Comparison of ENCODE assay signal across 8 mouse cellular contexts in genomic region chr8:46551029-46551428, GRCm38 (mm10). TPM values are rescaled to one million over a fixed set of nuclear protein-coding genes. Genes with fewer than 3 reads are reported as not detected.
DNase-seq lines count a peak whose midpoint lies in the region; ATAC-seq and TF ChIP-seq lines count a peak whose summit lies in the region.

No protein-coding gene starts in this region.

- no peak overlapping the region for H3K9ac ChIP-seq in heart, adult 2 months (ENCODE audit: low read depth, low read length)
- H3K9ac ChIP-seq in embryonic facial prominence, embryonic 12.5 days, result no peak overlapping the region
- H3K9ac ChIP-seq in hindbrain, postnatal 0 days (replicated peaks; ENCODE audit: low read length), result peak overlapping the region; percentile 59; the same call in 1 of the 2 replicates
- H3K9ac ChIP-seq in midbrain, embryonic 16.5 days (ENCODE audit: low read depth, low read length), result no peak overlapping the region

- H3K27ac ChIP-seq in heart, adult 2 months, result peak overlapping the region; percentile 88
- no peak overlapping the region for H3K27ac ChIP-seq in embryonic facial prominence, embryonic 12.5 days
- H3K27ac ChIP-seq in hindbrain, postnatal 0 days, result no peak overlapping the region; the same call in 1 of the 2 replicates
- H3K27ac ChIP-seq in midbrain, embryonic 16.5 days (ENCODE audit: low read length), result no peak overlapping the region

- peak overlapping the region; percentile 56 for H3K4me3 ChIP-seq in heart, adult 2 months
- peak overlapping the region; percentile 71 for H3K4me3 ChIP-seq in embryonic facial prominence, embryonic 12.5 days
- peak overlapping the region; percentile 75 for H3K4me3 ChIP-seq in hindbrain, postnatal 0 days (ENCODE audit: low read length)
- peak overlapping the region; percentile 76 for H3K4me3 ChIP-seq in midbrain, embryonic 16.5 days (ENCODE audit: low read depth, low read length)

- no peaks in the 10 kb centered on the region for H3K79me2 ChIP-seq in heart, adult 2 months (replicated peaks; ENCODE audit: control insufficient read depth, insufficient read depth, low read length)

- no peak for TF ChIP-seq EP300 in heart, adult 2 months (IDR thresholded peaks at IDR 0.05; ENCODE audit: insufficient read depth, low read depth, low read length)

- WGBS in heart, adult 2 months, result 27% methylated on average over 4 of the region's 4 CpGs
- WGBS in embryonic facial prominence, embryonic 12.5 days, result 44% methylated on average over 4 of the region's 4 CpGs
- 53% methylated on average over 4 of the region's 4 CpGs for WGBS in hindbrain, postnatal 0 days
- WGBS in midbrain, embryonic 16.5 days, result 54% methylated on average over 4 of the region's 4 CpGs

- no peaks in the 10 kb centered on the region for H3K27me3 ChIP-seq in heart, adult 2 months (ENCODE audit: control insufficient read depth, insufficient read depth, low read length)
- H3K27me3 ChIP-seq in embryonic facial prominence, embryonic 12.5 days, result no peaks in the 10 kb centered on the region
- H3K27me3 ChIP-seq in hindbrain, postnatal 0 days (ENCODE audit: insufficient read depth, low read length), result no peaks in the 10 kb centered on the region
- no peaks in the 10 kb centered on the region for H3K27me3 ChIP-seq in midbrain, embryonic 16.5 days (ENCODE audit: control insufficient read depth, insufficient read depth, low read depth, low read length)

- TF ChIP-seq POLR2A in heart, adult 2 months (IDR thresholded peaks at IDR 0.05; ENCODE audit: insufficient read depth, low read depth, low read length), result no peak

- H3K9me3 ChIP-seq in embryonic facial prominence, embryonic 12.5 days, result no peaks in the 10 kb centered on the region
- no peaks in the 10 kb centered on the region for H3K9me3 ChIP-seq in hindbrain, postnatal 0 days (ENCODE audit: low read length)
- H3K9me3 ChIP-seq in midbrain, embryonic 16.5 days (replicated peaks; ENCODE audit: control insufficient read depth, low read length, poor library complexity, severe bottlenecking), result no peaks in the 10 kb centered on the region

- H3K36me3 ChIP-seq in heart, adult 2 months (ENCODE audit: control insufficient read depth, insufficient read depth, low read length), result no peaks in the 10 kb centered on the region
- H3K36me3 ChIP-seq in embryonic facial prominence, embryonic 12.5 days, result 0 out of 2 replicates have a peak, but pooled peaks cover under 1% of the 10 kb centered on the region
- H3K36me3 ChIP-seq in hindbrain, postnatal 0 days (ENCODE audit: insufficient read depth, low read length), result no peaks in the 10 kb centered on the region
- H3K36me3 ChIP-seq in midbrain, embryonic 16.5 days (ENCODE audit: control insufficient read depth, insufficient read depth, low read length), result no peaks in the 10 kb centered on the region

- no peak for ATAC-seq in embryonic facial prominence, embryonic 12.5 days (ENCODE audit: insufficient number of reproducible peaks, insufficient read depth, low FRiP score, low TSS enrichment)
- ATAC-seq in hindbrain, postnatal 0 days, result no peak
- 0 out of 2 replicates have a peak, but pooled peaks have one; percentile 22 for ATAC-seq in midbrain, embryonic 16.5 days

- H3K4me1 ChIP-seq in heart, adult 2 months (ENCODE audit: control insufficient read depth, insufficient read depth, low read length), result peaks cover 1% of the 10 kb centered on the region; the same call in 1 of the 2 replicates
- peaks cover 14% of the 10 kb centered on the region for H3K4me1 ChIP-seq in embryonic facial prominence, embryonic 12.5 days
- H3K4me1 ChIP-seq in hindbrain, postnatal 0 days (ENCODE audit: insufficient read depth, low read length), result 0 out of 2 replicates have a peak, but pooled peaks cover 4% of the 10 kb centered on the region
- peaks cover 10% of the 10 kb centered on the region for H3K4me1 ChIP-seq in midbrain, embryonic 16.5 days (ENCODE audit: control insufficient read depth, insufficient read depth, low read length)

- intact Hi-C loops in heart, adult 2 months (cut with DNase I), result loop anchor here (2.0 to 10.0 kb wide), 2 partner anchors 68 to 394 kb away; no protein-coding TSS in a partner anchor
- intact Hi-C loops in heart, postnatal 25 days (cut with DNase I), result loop anchor here (5.0 to 10.0 kb wide), 3 partner anchors 61 to 576 kb away; partner anchors contain the start of genes 1700029J07Rik and Ufsp2

- no peak for DNase-seq in heart, adult 2 months
- no peak for DNase-seq in heart, postnatal 25 days (ENCODE audit: low spot score)
- DNase-seq in CD4-positive helper T cell, adult 2 months (ENCODE audit: low read depth, low spot score), result peak; percentile 13
- DNase-seq in hindbrain, postnatal 0 days (ENCODE audit: low spot score), result peak; percentile 2
- DNase-seq in left cerebral cortex, adult 18-20 months (ENCODE audit: low spot score in 2 of 2), result no peak
- no peak for DNase-seq in B cell, adult 2 months

- peak overlapping the region; percentile 81 for H3K4me2 ChIP-seq in embryonic facial prominence, embryonic 12.5 days (replicated peaks)
- H3K4me2 ChIP-seq in hindbrain, postnatal 0 days (ENCODE audit: low read depth, low read length), result peak overlapping the region; percentile 65
- H3K4me2 ChIP-seq in midbrain, embryonic 16.5 days (ENCODE audit: low read length), result peak overlapping the region; percentile 52

- no peak for TF ChIP-seq CTCF in heart, adult 2 months (IDR thresholded peaks at IDR 0.05)
- TF ChIP-seq CTCF in hindbrain, postnatal 0 days (IDR thresholded peaks at IDR 0.05; ENCODE audit: low read depth), result no peak

RNA-seq across cellular contexts. Expression of gene Cenpu, which starts 0.8 kb away (rescaled TPM):
- total RNA-seq in heart, adult 2 months (2021), result under 1 TPM; 0.30 to 0.73 TPM
- polyA plus RNA-seq in heart, adult 2 months (2012; rRNA removed), result 0.21 and 0.50 TPM in 2 replicates
- under 1 TPM; 0.65 to 0.67 TPM for total RNA-seq in heart, postnatal 25 days (2021)
- polyA plus RNA-seq in embryonic facial prominence, embryonic 12.5 days (2016; fragmentation: Nextera tagmentation; extraction: Ambion mirVana), result 16.4 and 17.7 TPM in 2 replicates
- 2.2 and 6.0 TPM in 2 replicates for total RNA-seq in hindbrain, postnatal 0 days (2014; rRNA removed)
- 7.5 and 8.0 TPM in 2 replicates for polyA plus RNA-seq in hindbrain, postnatal 0 days (2015; fragmentation: Nextera tagmentation; extraction: Ambion mirVana)
- 5.7 and 6.3 TPM in 2 replicates for polyA plus RNA-seq in midbrain, embryonic 16.5 days (2015; fragmentation: Nextera tagmentation; extraction: Ambion mirVana)
- 1 to 10 TPM; 2.6 TPM for total RNA-seq in left cerebral cortex, adult 18-20 months (2021)

Comparison
In these comparisons a context has a peak if more than half of its experiments do, and no peak if none do; other contexts are left out.
1. DNase-seq: peak in CD4-positive helper T cell, adult 2 months (single experiment) and hindbrain, postnatal 0 days (single experiment); none in heart, adult 2 months (0 of 2), heart, postnatal 25 days (single experiment), left cerebral cortex, adult 18-20 months (0 of 2) and B cell, adult 2 months (0 of 2).
2. Peak in every context shown above with its lines, with median percentiles within 50 percentile points of each other: H3K4me3 ChIP-seq and H3K4me2 ChIP-seq.